8 mouse cellular contexts compared by ENCODE assay signal in the genomic region with DNA sequence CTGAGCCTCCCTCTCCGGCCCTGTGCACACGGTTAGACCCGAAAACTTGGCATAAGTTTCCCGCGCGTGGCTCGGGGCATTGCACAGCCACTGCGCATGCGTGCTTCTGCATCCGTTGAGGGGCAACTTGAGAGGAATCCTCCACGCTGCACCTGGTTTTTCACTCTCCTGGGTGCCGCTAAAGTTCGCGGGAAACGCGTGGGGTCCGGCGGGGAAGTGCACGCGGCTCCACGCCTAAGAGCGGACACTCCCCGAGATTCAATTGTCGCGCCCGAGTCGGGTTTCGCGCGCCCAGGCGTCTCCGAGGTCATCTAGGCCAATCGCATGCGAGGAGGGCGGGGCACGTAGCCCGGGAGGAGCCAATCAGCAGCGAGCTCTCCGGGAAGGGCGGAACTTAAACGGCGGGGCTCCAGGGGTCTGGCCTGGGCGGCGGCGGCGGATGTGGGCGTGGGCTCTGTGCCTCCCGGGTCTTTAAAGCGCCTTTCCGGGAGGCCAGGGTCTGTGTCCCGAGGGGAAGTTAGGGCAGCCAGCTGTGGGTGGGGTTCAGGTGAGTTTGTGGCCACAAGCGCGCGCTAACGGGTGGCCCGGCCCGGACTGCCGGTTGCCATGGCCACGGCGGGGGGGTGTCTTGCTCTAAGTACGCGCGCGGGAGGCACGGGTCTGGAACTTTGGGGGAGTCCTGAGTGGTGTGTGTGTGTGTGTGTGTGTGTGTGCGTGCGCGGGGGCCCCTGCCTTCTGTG. TPM values are rescaled to one million over a fixed set of nuclear protein-coding genes. Genes with fewer than 3 reads are reported as not detected.
DNase-seq lines count a peak whose midpoint lies in the region; ATAC-seq and TF ChIP-seq lines count a peak whose summit lies in the region.

No protein-coding gene starts in this region.

- intact Hi-C loops in gastrocnemius, adult 2 months (cut with DNase I), result no loop called here

- no peaks in the 10 kb centered on the region for H3K9me3 ChIP-seq in hindbrain, postnatal 0 days (ENCODE audit: low read length)

- H3K79me2 ChIP-seq in macrophage (ENCODE audit: inconsistent target), result peaks cover 49% of the 10 kb centered on the region

- under 1% methylated on average over 64 of the region's 68 CpGs for WGBS in hindbrain, postnatal 0 days
- 0% methylated on average over 64 of the region's 68 CpGs for WGBS in macrophage (ENCODE audit: missing documents)

- H3K36me3 ChIP-seq in hindbrain, postnatal 0 days (ENCODE audit: insufficient read depth, low read length), result no peaks in the 10 kb centered on the region
- no peaks in the 10 kb centered on the region for H3K36me3 ChIP-seq in macrophage (ENCODE audit: inconsistent target)

- H3K4me2 ChIP-seq in hindbrain, postnatal 0 days (ENCODE audit: low read depth, low read length), result peak overlapping the region; percentile 96

- no peaks in the 10 kb centered on the region for H3K27me3 ChIP-seq in hindbrain, postnatal 0 days (ENCODE audit: insufficient read depth, low read length)

- H3K27ac ChIP-seq in gastrocnemius, adult 2 months, result peak overlapping the region; percentile 53
- peak overlapping the region; percentile 76; the same call in 1 of the 2 replicates for H3K27ac ChIP-seq in hindbrain, postnatal 0 days
- peak overlapping the region; percentile 82 for H3K27ac ChIP-seq in macrophage

- H3K4me1 ChIP-seq in hindbrain, postnatal 0 days (ENCODE audit: insufficient read depth, low read length), result no peaks in the 10 kb centered on the region; the same call in 1 of the 2 replicates

- peak; percentile 97 for DNase-seq in gastrocnemius, adult 2 months
- peak; percentile 97 for DNase-seq in hindbrain, postnatal 0 days (ENCODE audit: low spot score)
- peak; percentile 91 to 93 for DNase-seq in left cerebral cortex, adult 18-20 months (ENCODE audit: low spot score in 2 of 2)
- DNase-seq in retina, postnatal 7 days (ENCODE audit: low read depth, low spot score), result peak; percentile 93
- DNase-seq in urinary bladder, adult 18-20 months (ENCODE audit: low spot score in 2 of 2), result peak; percentile 93

- H3K4me3 ChIP-seq in gastrocnemius, adult 2 months, result peak overlapping the region; percentile 80
- peak overlapping the region; percentile 74 for H3K4me3 ChIP-seq in hindbrain, postnatal 0 days (ENCODE audit: low read length)
- peak overlapping the region; percentile 88 for H3K4me3 ChIP-seq in macrophage (ENCODE audit: inconsistent target)

- H3K9ac ChIP-seq in hindbrain, postnatal 0 days (replicated peaks; ENCODE audit: low read length), result peak overlapping the region; percentile 46

- ATAC-seq in activated CD4-positive, CD25-positive, alpha-beta regulatory T cell, adult 4 months, result peak; percentile 98
- ATAC-seq in common myeloid progenitor, adult 5-6 weeks (replicated peaks; ENCODE audit: low read depth, poor library complexity, severe bottlenecking), result peak; percentile 86
- ATAC-seq in hindbrain, postnatal 0 days, result peak; percentile 96

- TF ChIP-seq CTCF in gastrocnemius, adult 2 months (IDR thresholded peaks at IDR 0.05), result no peak
- TF ChIP-seq CTCF in hindbrain, postnatal 0 days (IDR thresholded peaks at IDR 0.05; ENCODE audit: low read depth), result no peak

RNA-seq across cellular contexts. Expression of gene Uhrf1, which starts 0.9 kb away (rescaled TPM):
- 10 to 100 TPM; 19.4 to 33.7 TPM for polyA plus RNA-seq in activated CD4-positive, CD25-positive, alpha-beta regulatory T cell, adult 4 months (2017; shearing (Covaris generic))
- total RNA-seq in common myeloid progenitor, adult 5-6 weeks (2017), result 142 and 165 TPM in 2 replicates
- 1 to 10 TPM; 1.3 to 2.1 TPM for total RNA-seq in gastrocnemius, adult 2 months (2021)
- total RNA-seq in hindbrain, postnatal 0 days (2014; rRNA removed), result 28.2 and 31.4 TPM in 2 replicates
- 18.8 and 20.5 TPM in 2 replicates for polyA plus RNA-seq in hindbrain, postnatal 0 days (2015; fragmentation: Nextera tagmentation; extraction: Ambion mirVana)
- total RNA-seq in left cerebral cortex, adult 18-20 months (2021), result 1 to 10 TPM in 1 of 2 experiments, under 1 TPM in 1; 0.35 to 1.1 TPM
- 10 to 100 TPM in 13 of 26 experiments, 1 to 10 TPM in 13; 2.4 to 31.3 (median 10.2) TPM for total RNA-seq in macrophage (2018; cell fraction: chromatin; rRNA removed)
- 1 to 10 TPM; 3.9 to 9.2 (median 5.9) TPM for total RNA-seq in macrophage (2018; cell fraction: cytosol; rRNA removed)
- total RNA-seq in macrophage (2018; cell fraction: nucleus; rRNA removed), result 10 to 100 TPM in 3 of 26 experiments, 1 to 10 TPM in 23; 3.7 to 97.3 (median 6.4) TPM
- polyA plus RNA-seq in macrophage (2018), result 2.3 to 57.4 TPM (median 13.6 TPM) in 3 replicates

RNA-seq across cellular contexts. Expression of gene Arrdc5, which starts 3.9 kb away (rescaled TPM):
- not detected for polyA plus RNA-seq in activated CD4-positive, CD25-positive, alpha-beta regulatory T cell, adult 4 months (2017; shearing (Covaris generic))
- total RNA-seq in common myeloid progenitor, adult 5-6 weeks (2017), result not detected in 2 replicates
- total RNA-seq in gastrocnemius, adult 2 months (2021), result not detected
- not detected in 2 replicates for total RNA-seq in hindbrain, postnatal 0 days (2014; rRNA removed)
- not detected in 2 replicates for polyA plus RNA-seq in hindbrain, postnatal 0 days (2015; fragmentation: Nextera tagmentation; extraction: Ambion mirVana)
- not detected for total RNA-seq in left cerebral cortex, adult 18-20 months (2021)
- not detected for total RNA-seq in macrophage (2018; cell fraction: chromatin; rRNA removed)
- total RNA-seq in macrophage (2018; cell fraction: cytosol; rRNA removed), result not detected
- not detected for total RNA-seq in macrophage (2018; cell fraction: nucleus; rRNA removed)
- not detected in 3 replicates for polyA plus RNA-seq in macrophage (2018)

RNA-seq across cellular contexts. Expression of gene Plin3, which starts 11.3 kb away (rescaled TPM):
- polyA plus RNA-seq in activated CD4-positive, CD25-positive, alpha-beta regulatory T cell, adult 4 months (2017; shearing (Covaris generic)), result 10 to 100 TPM; 22.5 to 40.9 TPM
- total RNA-seq in common myeloid progenitor, adult 5-6 weeks (2017), result 8.7 and 11.6 TPM in 2 replicates
- 10 to 100 TPM; 42.4 to 75.0 TPM for total RNA-seq in gastrocnemius, adult 2 months (2021)
- 12.4 and 13.9 TPM in 2 replicates for total RNA-seq in hindbrain, postnatal 0 days (2014; rRNA removed)
- 16.0 and 17.0 TPM in 2 replicates for polyA plus RNA-seq in hindbrain, postnatal 0 days (2015; fragmentation: Nextera tagmentation; extraction: Ambion mirVana)
- total RNA-seq in left cerebral cortex, adult 18-20 months (2021), result 10 to 100 TPM; 11.9 to 15.1 TPM
- total RNA-seq in macrophage (2018; cell fraction: chromatin; rRNA removed), result 10 to 100 TPM in 18 of 26 experiments, 1 to 10 TPM in 8; 3.7 to 35.4 (median 12.4) TPM
- 10 to 100 TPM; 28.2 to 67.4 (median 39.0) TPM for total RNA-seq in macrophage (2018; cell fraction: cytosol; rRNA removed)
- total RNA-seq in macrophage (2018; cell fraction: nucleus; rRNA removed), result 10 to 100 TPM; 10.8 to 40.1 (median 19.8) TPM
- polyA plus RNA-seq in macrophage (2018), result 40.0 to 53.0 TPM (median 46.8 TPM) in 3 replicates

RNA-seq across cellular contexts. Expression of gene Kdm4b, which starts 21.8 kb away (rescaled TPM):
- polyA plus RNA-seq in activated CD4-positive, CD25-positive, alpha-beta regulatory T cell, adult 4 months (2017; shearing (Covaris generic)), result 1 to 10 TPM; 6.4 to 6.8 TPM
- 7.2 and 17.0 TPM in 2 replicates for total RNA-seq in common myeloid progenitor, adult 5-6 weeks (2017)
- 10 to 100 TPM; 25.6 to 27.3 TPM for total RNA-seq in gastrocnemius, adult 2 months (2021)
- total RNA-seq in hindbrain, postnatal 0 days (2014; rRNA removed), result 137 and 144 TPM in 2 replicates
- 42.5 and 42.6 TPM in 2 replicates for polyA plus RNA-seq in hindbrain, postnatal 0 days (2015; fragmentation: Nextera tagmentation; extraction: Ambion mirVana)
- 10 to 100 TPM; 59.1 to 64.7 TPM for total RNA-seq in left cerebral cortex, adult 18-20 months (2021)
- 10 to 100 TPM; 19.0 to 65.4 (median 41.1) TPM for total RNA-seq in macrophage (2018; cell fraction: chromatin; rRNA removed)
- total RNA-seq in macrophage (2018; cell fraction: cytosol; rRNA removed), result 10 to 100 TPM in 20 of 26 experiments, 1 to 10 TPM in 6; 6.7 to 16.1 (median 12.1) TPM
- 10 to 100 TPM; 11.3 to 39.3 (median 19.5) TPM for total RNA-seq in macrophage (2018; cell fraction: nucleus; rRNA removed)
- polyA plus RNA-seq in macrophage (2018), result 6.8 to 13.1 TPM (median 8.6 TPM) in 3 replicates

RNA-seq across cellular contexts. Expression of gene Ticam1, which starts 27.4 kb away (rescaled TPM):
- 10 to 100 TPM in 1 of 2 experiments, 1 to 10 TPM in 1; 6.4 to 11.3 TPM for polyA plus RNA-seq in activated CD4-positive, CD25-positive, alpha-beta regulatory T cell, adult 4 months (2017; shearing (Covaris generic))
- 4.1 and 4.6 TPM in 2 replicates for total RNA-seq in common myeloid progenitor, adult 5-6 weeks (2017)
- total RNA-seq in gastrocnemius, adult 2 months (2021), result 1 to 10 TPM; 2.7 to 3.4 TPM
- total RNA-seq in hindbrain, postnatal 0 days (2014; rRNA removed), result 3.1 and 3.4 TPM in 2 replicates
- 1.2 and 1.3 TPM in 2 replicates for polyA plus RNA-seq in hindbrain, postnatal 0 days (2015; fragmentation: Nextera tagmentation; extraction: Ambion mirVana)
- total RNA-seq in left cerebral cortex, adult 18-20 months (2021), result 1 to 10 TPM; 5.2 to 7.6 TPM
- 10 to 100 TPM; 20.0 to 66.0 (median 29.6) TPM for total RNA-seq in macrophage (2018; cell fraction: chromatin; rRNA removed)
- 10 to 100 TPM; 29.2 to 68.9 (median 35.2) TPM for total RNA-seq in macrophage (2018; cell fraction: cytosol; rRNA removed)
- 10 to 100 TPM; 18.9 to 54.1 (median 29.3) TPM for total RNA-seq in macrophage (2018; cell fraction: nucleus; rRNA removed)
- polyA plus RNA-seq in macrophage (2018), result 19.5 to 36.1 TPM (median 21.2 TPM) in 3 replicates

Comparison
In these comparisons a context has a peak if more than half of its experiments do, and no peak if none do; other contexts are left out.
1. Peak in every context shown above with its lines: DNase-seq, ATAC-seq, H3K4me3 ChIP-seq and H3K27ac ChIP-seq.